In genomic region chr1:181009754-181010153, GRCm38 (mm10) we compare ENCODE assay signal across 8 mouse cellular contexts. TPM values are rescaled to one million over a fixed set of nuclear protein-coding genes. Genes with fewer than 3 reads are reported as not detected.
DNase-seq lines count a peak whose midpoint lies in the region; ATAC-seq and TF ChIP-seq lines count a peak whose summit lies in the region.

No protein-coding gene starts in this region.

- H3K9me3 ChIP-seq in heart, postnatal 0 days (replicated peaks; ENCODE audit: control insufficient read depth, low read length), result no peaks in the 10 kb centered on the region
- H3K9me3 ChIP-seq in intestine, postnatal 0 days (ENCODE audit: control insufficient read depth), result no peaks in the 10 kb centered on the region
- no peaks in the 10 kb centered on the region for H3K9me3 ChIP-seq in forebrain, embryonic 14.5 days (replicated peaks; ENCODE audit: control insufficient read depth, low read length)

- DNase-seq in right cerebral cortex, postnatal 4 days, result peak; percentile 23
- DNase-seq in right cerebral cortex, postnatal 25 days, result no peak
- peak; percentile 63 to 64 for DNase-seq in cerebellum, postnatal 14 days
- DNase-seq in heart, postnatal 0 days (ENCODE audit: low spot score), result peak; percentile 83
- DNase-seq in lung, postnatal 25 days (ENCODE audit: low spot score), result peak; percentile 70
- DNase-seq in T-cell, adult 2 months (ENCODE audit: low spot score), result no peak
- no peak for DNase-seq in forebrain, embryonic 14.5 days (ENCODE audit: low spot score)

- H3K27me3 ChIP-seq in heart, postnatal 0 days (ENCODE audit: control insufficient read depth, insufficient read depth, low read length), result no peaks in the 10 kb centered on the region
- H3K27me3 ChIP-seq in intestine, postnatal 0 days (replicated peaks; ENCODE audit: control insufficient read depth, insufficient read depth, low read length), result no peaks in the 10 kb centered on the region
- H3K27me3 ChIP-seq in forebrain, embryonic 14.5 days (replicated peaks; ENCODE audit: control insufficient read depth, insufficient read depth, low read length), result no peaks in the 10 kb centered on the region

- 7% methylated on average over 3 of the region's 3 CpGs for WGBS in heart, postnatal 0 days
- 61% methylated on average over 3 of the region's 3 CpGs for WGBS in intestine, postnatal 0 days
- WGBS in forebrain, embryonic 14.5 days, result 71% methylated on average over 3 of the region's 3 CpGs

- H3K27ac ChIP-seq in heart, postnatal 0 days (ENCODE audit: low read depth), result peak overlapping the region; percentile 55
- H3K27ac ChIP-seq in intestine, postnatal 0 days (ENCODE audit: low read depth, low read length), result no peak overlapping the region
- H3K27ac ChIP-seq in forebrain, embryonic 14.5 days (ENCODE audit: low read depth, low read length), result no peak overlapping the region

- no peak overlapping the region for H3K4me3 ChIP-seq in heart, postnatal 0 days (ENCODE audit: low read depth, low read length)
- no peak overlapping the region for H3K4me3 ChIP-seq in intestine, postnatal 0 days (ENCODE audit: low read depth, low read length)
- H3K4me3 ChIP-seq in forebrain, embryonic 14.5 days (ENCODE audit: low read depth, low read length), result no peak overlapping the region

- H3K4me1 ChIP-seq in heart, postnatal 0 days (ENCODE audit: control insufficient read depth, insufficient read depth), result peaks cover 14% of the 10 kb centered on the region
- H3K4me1 ChIP-seq in intestine, postnatal 0 days (replicated peaks; ENCODE audit: control insufficient read depth, insufficient read depth, low read length), result no peaks in the 10 kb centered on the region
- H3K4me1 ChIP-seq in forebrain, embryonic 14.5 days (ENCODE audit: control insufficient read depth, insufficient read depth, low read length), result no peaks in the 10 kb centered on the region

- no peak overlapping the region for H3K9ac ChIP-seq in heart, postnatal 0 days (replicated peaks; ENCODE audit: low read depth, low read length)
- H3K9ac ChIP-seq in intestine, postnatal 0 days (ENCODE audit: low read depth, low read length), result no peak overlapping the region
- no peak overlapping the region for H3K9ac ChIP-seq in forebrain, embryonic 14.5 days (ENCODE audit: low read length)

- H3K4me2 ChIP-seq in heart, postnatal 0 days (ENCODE audit: low read depth, low read length), result no peak overlapping the region
- H3K4me2 ChIP-seq in intestine, postnatal 0 days (replicated peaks; ENCODE audit: low read depth), result no peak overlapping the region
- H3K4me2 ChIP-seq in forebrain, embryonic 14.5 days (ENCODE audit: low read length), result no peak overlapping the region

- no peak for TF ChIP-seq CTCF in heart, postnatal 0 days (IDR thresholded peaks at IDR 0.05; ENCODE audit: low read depth)
- no peak for TF ChIP-seq CTCF in intestine, postnatal 0 days (IDR thresholded peaks at IDR 0.05; ENCODE audit: low read depth)

- no peak for TF ChIP-seq EP300 in heart, postnatal 0 days (IDR thresholded peaks at IDR 0.05; ENCODE audit: low read depth)

- ATAC-seq in heart, postnatal 0 days (ENCODE audit: insufficient read depth, low read depth), result peak; percentile 90
- ATAC-seq in intestine, postnatal 0 days, result no peak
- ATAC-seq in forebrain, embryonic 14.5 days, result no peak

- H3K36me3 ChIP-seq in heart, postnatal 0 days (replicated peaks; ENCODE audit: control insufficient read depth, insufficient read depth, low read length), result no peaks in the 10 kb centered on the region
- no peaks in the 10 kb centered on the region for H3K36me3 ChIP-seq in intestine, postnatal 0 days (ENCODE audit: control insufficient read depth, insufficient read depth)
- no peaks in the 10 kb centered on the region for H3K36me3 ChIP-seq in forebrain, embryonic 14.5 days (ENCODE audit: control insufficient read depth, insufficient read depth, low read length)

RNA-seq across cellular contexts. Expression of gene Ephx1, which starts 10.9 kb away (rescaled TPM):
- total RNA-seq in heart, postnatal 0 days (2014; rRNA removed; ENCODE audit: low replicate concordance), result 6.9 and 13.4 TPM in 2 replicates
- 10.2 and 10.6 TPM in 2 replicates for polyA plus RNA-seq in heart, postnatal 0 days (2015; fragmentation: Nextera tagmentation; extraction: Ambion mirVana)
- polyA plus RNA-seq in intestine, postnatal 0 days (2015; fragmentation: Nextera tagmentation; extraction: Ambion mirVana), result 4.3 and 4.9 TPM in 2 replicates
- polyA plus RNA-seq in forebrain, embryonic 14.5 days (2014; fragmentation: Nextera tagmentation; extraction: Ambion mirVana), result 4.1 and 5.5 TPM in 2 replicates

RNA-seq across cellular contexts. Expression of gene 9130409I23Rik, which starts 41.3 kb away (rescaled TPM):
- not detected in 2 replicates for total RNA-seq in heart, postnatal 0 days (2014; rRNA removed; ENCODE audit: low replicate concordance)
- polyA plus RNA-seq in heart, postnatal 0 days (2015; fragmentation: Nextera tagmentation; extraction: Ambion mirVana), result not detected in 2 replicates
- polyA plus RNA-seq in intestine, postnatal 0 days (2015; fragmentation: Nextera tagmentation; extraction: Ambion mirVana), result 0.09 TPM in 1 of 2 replicates, not detected in the other
- polyA plus RNA-seq in forebrain, embryonic 14.5 days (2014; fragmentation: Nextera tagmentation; extraction: Ambion mirVana), result not detected in 2 replicates

Comparison
In these comparisons a context has a peak if more than half of its experiments do, and no peak if none do; other contexts are left out.
1. DNase-seq: peak in right cerebral cortex, postnatal 4 days (single experiment), cerebellum, postnatal 14 days (2 of 2), heart, postnatal 0 days (single experiment) and lung, postnatal 25 days (single experiment); none in right cerebral cortex, postnatal 25 days (single experiment), T-cell, adult 2 months (single experiment) and forebrain, embryonic 14.5 days (single experiment).